Mouse (Mus musculus) liver, postnatal 0 days (tissue): ENCODE data around the gene Inpp5a. TPM values are rescaled to one million over a fixed set of nuclear protein-coding genes. Genes with fewer than 3 reads are reported as not detected.

Source experiments
- ATAC-seq: fragments of 200-750 bp; cut with Nextera tagmentation; 2 replicates; pipeline ENCODE4 v1.8.0; 2017; ENCODE audit warnings: mild to moderate bottlenecking, moderate library complexity
- DNase-seq: peaks from one replicate; pipeline ENCODE4 v3.0.0-alpha.2; 2016
- H3K27ac ChIP-seq: fragments of 300-500 bp; sonication (generic); 2 replicates; pipeline ENCODE4 v1.5.1; 2014; ENCODE audit warnings: antibody characterized with exemption, moderate library complexity, mild to moderate bottlenecking, low read depth
- H3K27me3 ChIP-seq: fragments of 300-500 bp; sonication (generic); 2 replicates; pipeline ENCODE4 v1.6.1; 2014; ENCODE audit warnings: low read length, control low read depth, mixed read lengths; ENCODE audit not compliant: insufficient read depth
- H3K36me3 ChIP-seq: fragments of 300-500 bp; sonication (generic); replicated peaks from 2 replicates; pipeline ENCODE4 v1.6.1; 2014; ENCODE audit warnings: mild to moderate bottlenecking, control low read depth, low read length, moderate library complexity, mixed read lengths; ENCODE audit not compliant: insufficient read depth
- H3K4me1 ChIP-seq: fragments of 300-500 bp; sonication (generic); 2 replicates; pipeline ENCODE4 v1.6.1; 2014; ENCODE audit warnings: antibody characterized with exemption, mild to moderate bottlenecking, control low read depth; ENCODE audit not compliant: insufficient read depth
- H3K4me2 ChIP-seq: fragments of 300-500 bp; sonication (generic); 2 replicates; pipeline ENCODE4 v1.6.1; 2014; ENCODE audit warnings: low read depth, mild to moderate bottlenecking, low read length, moderate library complexity, mixed read lengths
- H3K4me3 ChIP-seq: fragments of 300-500 bp; sonication (generic); 2 replicates; pipeline ENCODE4 v1.5.1; 2014; ENCODE audit warnings: low read depth, low read length
- H3K9ac ChIP-seq: fragments of 300-500 bp; sonication (generic); replicated peaks from 2 replicates; pipeline ENCODE4 v1.6.1; 2014; ENCODE audit warnings: mild to moderate bottlenecking, moderate library complexity
- H3K9me3 ChIP-seq: fragments of 300-500 bp; sonication (generic); 2 replicates; pipeline ENCODE4 v1.6.1; 2016; ENCODE audit warnings: mild to moderate bottlenecking, control low read depth, low read length, mixed read lengths
- CTCF ChIP-seq: sonication (generic); IDR thresholded peaks from 2 replicates; pipeline ENCODE4 v1.5.1; 2016; ENCODE audit warnings: antibody characterized with exemption, low read depth
- EP300 ChIP-seq: IDR thresholded peaks from 2 replicates; pipeline ENCODE4 v1.6.1; 2016; ENCODE audit warnings: antibody characterized with exemption, low read depth, mild to moderate bottlenecking
- WGBS: fragments of 180-500 bp; shearing (Covaris S2); extraction: QIAGEN DNeasy Blood & Tissue Kit; methylation state at CpG from one replicate; pipeline ENCODE4 v1.1.7; 2014; ENCODE audit not compliant: insufficient replicate concordance; 5-methylcytosine and 5-hydroxymethylcytosine counted together
- polyA plus RNA-seq: library from polyadenylated mRNA; unstranded; fragments of >200 nt; fragmentation: Nextera tagmentation; extraction: Ambion mirVana; gene quantifications from 2 replicates; pipeline ENCODE4 v1.2.1, GENCODE M21; 2015

Gene Inpp5a
- polyA plus RNA-seq, 1 experiment from 2014 or later: 6.0 TPM

GRCm38 (mm10) chr7:139380225-139380624 lies 8.7 kb upstream of the Inpp5a start:
- H3K27me3 ChIP-seq: no peaks in the 10 kb centered on the region
- H3K4me2 ChIP-seq: no peak overlapping the region
- H3K4me3 ChIP-seq: no peak overlapping the region
- no peak overlapping the region for H3K9ac ChIP-seq
- 67% methylated on average over 4 of the region's 4 CpGs for WGBS
- no peaks in the 10 kb centered on the region for H3K4me1 ChIP-seq
- no peak overlapping the region for H3K27ac ChIP-seq
- ATAC-seq (no peak), DNase-seq (no peak)
- no peaks in the 10 kb centered on the region for H3K9me3 ChIP-seq
- TF ChIP-seq EP300: no peak
- no peak for TF ChIP-seq CTCF
- H3K36me3 ChIP-seq: no peaks in the 10 kb centered on the region

GRCm38 (mm10) chr7:139381877-139382276 lies 7.0 kb upstream of the Inpp5a start:
- H3K9ac ChIP-seq: no peak overlapping the region
- no peak for DNase-seq
- no peaks in the 10 kb centered on the region for H3K27me3 ChIP-seq
- TF ChIP-seq EP300 (no peak), CTCF (no peak)
- no peak overlapping the region for H3K4me2 ChIP-seq
- no peaks in the 10 kb centered on the region for H3K4me1 ChIP-seq
- 60% methylated on average over 2 of the region's 2 CpGs for WGBS
- H3K36me3 ChIP-seq: no peaks in the 10 kb centered on the region
- H3K27ac ChIP-seq: no peak overlapping the region
- ATAC-seq: no peak
- H3K9me3 ChIP-seq: no peaks in the 10 kb centered on the region
- no peak overlapping the region for H3K4me3 ChIP-seq

DNA sequence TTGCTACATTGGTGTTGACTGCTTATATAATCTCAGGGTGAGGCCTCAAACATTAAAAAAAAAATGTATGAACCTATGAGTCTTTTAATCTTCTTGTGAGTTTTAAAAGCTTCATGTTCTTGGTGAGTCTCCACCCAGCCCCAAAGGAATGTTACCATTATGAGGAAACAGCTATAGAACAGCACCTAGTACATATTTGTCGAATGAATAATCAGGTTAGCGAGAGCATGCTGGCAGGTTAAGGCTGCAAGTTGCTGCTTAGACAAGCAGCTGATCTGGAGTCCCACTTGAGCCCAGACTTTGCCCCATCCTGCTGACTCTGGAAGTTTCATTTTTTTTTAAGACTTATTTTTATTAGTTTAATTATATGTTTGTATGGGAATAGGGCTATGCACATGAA lies 6.1 kb upstream of the Inpp5a start:
- H3K36me3 ChIP-seq: no peaks in the 10 kb centered on the region
- TF ChIP-seq CTCF: no peak
- no peak for TF ChIP-seq EP300
- no peaks in the 10 kb centered on the region for H3K27me3 ChIP-seq
- DNase-seq (no peak), ATAC-seq (no peak)
- H3K9ac ChIP-seq: no peak overlapping the region
- 76% methylated on average over 2 of the region's 2 CpGs for WGBS
- H3K9me3 ChIP-seq: no peaks in the 10 kb centered on the region
- H3K4me2 ChIP-seq: no peak overlapping the region
- H3K4me1 ChIP-seq: peaks cover 1% of the 10 kb centered on the region; the same call in 1 of the 2 replicates
- H3K4me3 ChIP-seq: no peak overlapping the region
- H3K27ac ChIP-seq: no peak overlapping the region

DNA sequence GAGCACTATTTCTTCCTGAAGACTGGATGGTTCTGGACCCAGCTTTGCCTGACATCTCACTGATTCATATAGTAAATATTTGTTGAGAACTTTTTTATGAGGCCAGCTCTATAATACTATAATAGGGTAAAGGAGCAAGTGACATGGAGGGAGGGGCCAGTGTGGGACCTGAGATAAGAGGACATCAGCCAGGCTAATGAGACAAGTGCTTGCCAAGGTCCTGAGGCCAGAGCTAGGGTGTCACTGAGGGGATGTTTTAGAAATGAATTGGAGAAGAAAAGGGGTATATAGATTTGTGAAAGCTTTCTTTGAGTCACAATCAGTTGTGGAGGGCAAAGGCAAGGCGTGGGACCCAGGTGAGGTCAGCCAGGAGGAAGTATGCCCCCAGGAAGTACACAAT lies 4.4 kb upstream of the Inpp5a start:
- no peak overlapping the region for H3K27ac ChIP-seq
- peaks cover 10% of the 10 kb centered on the region for H3K4me1 ChIP-seq
- no peaks in the 10 kb centered on the region for H3K9me3 ChIP-seq
- H3K4me2 ChIP-seq: no peak overlapping the region
- TF ChIP-seq CTCF: no peak
- no peak for TF ChIP-seq EP300
- no peaks in the 10 kb centered on the region for H3K27me3 ChIP-seq
- no peak for ATAC-seq
- H3K4me3 ChIP-seq: no peak overlapping the region
- no peak overlapping the region for H3K9ac ChIP-seq
- H3K36me3 ChIP-seq: no peaks in the 10 kb centered on the region
- WGBS: 82% methylated on average over 1 of the region's 1 CpGs
- no peak for DNase-seq

GRCm38 (mm10) chr7:139384916-139385530 lies 3.9 kb upstream of the Inpp5a start:
- Histone ChIP-seq H3K27ac (no peak overlapping the region), H3K9ac (no peak overlapping the region), H3K4me2 (no peak overlapping the region), H3K9me3 (no peaks in the 10 kb centered on the region), H3K27me3 (no peaks in the 10 kb centered on the region), H3K4me1 (peaks cover 15% of the 10 kb centered on the region), H3K36me3 (no peaks in the 10 kb centered on the region), H3K4me3 (no peak overlapping the region)
- DNase-seq: no peak
- TF ChIP-seq EP300 (no peak), CTCF (no peak)
- no peak for ATAC-seq
- WGBS: 79% methylated on average over 2 of the region's 2 CpGs

DNA sequence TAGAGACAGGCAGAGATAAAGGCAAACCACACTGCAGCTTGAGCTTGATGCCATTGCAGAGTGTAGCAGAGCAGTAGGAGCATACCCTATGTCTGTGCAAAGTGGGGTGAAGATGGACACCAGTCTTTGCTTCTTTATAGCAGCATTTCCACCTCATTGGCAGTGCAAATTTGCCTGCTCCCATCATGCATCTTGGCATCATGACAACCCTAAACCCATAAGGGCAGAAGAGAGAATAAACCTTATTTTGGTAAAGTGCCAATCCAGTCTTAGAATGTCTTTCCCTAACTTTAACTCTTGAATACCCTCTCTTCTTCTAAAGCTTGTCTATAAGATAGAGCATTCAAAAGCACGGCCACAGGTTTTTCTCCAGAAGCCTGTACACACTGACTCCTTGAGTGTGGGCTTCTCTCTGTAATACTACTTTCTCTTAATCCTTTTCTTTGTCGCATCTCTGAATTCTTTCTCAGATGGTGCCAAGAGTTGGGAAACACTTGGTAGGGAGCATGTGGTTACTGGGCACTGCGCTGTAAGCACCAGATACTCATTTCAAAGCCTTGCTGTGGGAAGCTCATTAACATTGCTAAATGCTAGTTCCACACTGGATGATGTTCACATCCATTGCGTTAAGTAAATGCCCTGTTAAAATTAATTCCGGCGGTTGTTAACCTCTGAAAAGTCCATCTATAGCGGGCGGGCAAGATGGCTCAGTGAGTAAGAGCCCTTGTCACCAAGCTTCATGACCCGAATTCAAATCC lies 1.8 kb upstream of the Inpp5a start:
- Histone ChIP-seq H3K27me3 (no peaks in the 10 kb centered on the region), H3K4me2 (no peak overlapping the region), H3K4me3 (no peak overlapping the region), H3K9ac (no peak overlapping the region), H3K36me3 (no peaks in the 10 kb centered on the region), H3K9me3 (no peaks in the 10 kb centered on the region), H3K27ac (no peak overlapping the region), H3K4me1 (peaks cover 16% of the 10 kb centered on the region)
- no peak for ATAC-seq
- TF ChIP-seq EP300 (no peak), CTCF (no peak)
- no peak for DNase-seq
- 86% methylated on average over 9 of the region's 9 CpGs for WGBS
